Mouse (Mus musculus): Measurements from ENCODE around the gene Eif3i. TPM values are rescaled to one million over a fixed set of nuclear protein-coding genes. Genes with fewer than 3 reads are reported as not detected.
"Not testable (repeated sequence)": the region's sequence is repeated elsewhere in the genome, so short reads cannot be mapped to it uniquely, and the experiment has no call there.

Eif3i gene
- polyA plus RNA-seq, 1 experiment, result 204 TPM

GRCm38 (mm10) chr4:129550295-129550694 is 50.2 kb downstream of the Eif3i start:
- Histone ChIP-seq H3K4me3 (ENCODE audit: control insufficient read depth, low read depth, low read length) (no peak overlapping the region), H3K27me3 (ENCODE audit: control insufficient read depth, insufficient read depth, low read length) (no peaks in the 10 kb centered on the region), H3K36me3 (ENCODE audit: control insufficient read depth, insufficient read depth, low read length) (no peaks in the 10 kb centered on the region), H3K4me1 (ENCODE audit: control insufficient read depth, insufficient read depth, low read length) (peaks cover under 1% of the 10 kb centered on the region; the same call in 1 of the 2 replicates), H3K27ac (ENCODE audit: control insufficient read depth, insufficient read depth, low read depth, low read length) (no peak overlapping the region)
- TF ChIP-seq CTCF (IDR thresholded peaks at IDR 0.05; ENCODE audit: control insufficient read depth, insufficient read depth, insufficient replicate concordance, low read depth, low read length) (no peak), POLR2A (IDR thresholded peaks at IDR 0.05; ENCODE audit: control insufficient read depth, low read depth, low read length) (no peak)

GRCm38 (mm10) chr4:129549306-129549705 is 51.1 kb downstream of the Eif3i start:
- Histone ChIP-seq H3K27me3 (ENCODE audit: control insufficient read depth, insufficient read depth, low read length) (no peaks in the 10 kb centered on the region), H3K36me3 (ENCODE audit: control insufficient read depth, insufficient read depth, low read length) (no peaks in the 10 kb centered on the region), H3K27ac (ENCODE audit: control insufficient read depth, insufficient read depth, low read depth, low read length) (no peak overlapping the region), H3K4me1 (ENCODE audit: control insufficient read depth, insufficient read depth, low read length) (no peaks in the 10 kb centered on the region), H3K4me3 (ENCODE audit: control insufficient read depth, low read depth, low read length) (no peak overlapping the region)
- TF ChIP-seq CTCF (IDR thresholded peaks at IDR 0.05; ENCODE audit: control insufficient read depth, insufficient read depth, insufficient replicate concordance, low read depth, low read length) (no peak), POLR2A (IDR thresholded peaks at IDR 0.05; ENCODE audit: control insufficient read depth, low read depth, low read length) (no peak)

GRCm38 (mm10) chr4:129547631-129548030 is 52.8 kb downstream of the Eif3i start:
- not testable (repeated sequence) for H3K4me1 ChIP-seq (ENCODE audit: control insufficient read depth, insufficient read depth, low read length); H3K27me3 ChIP-seq (ENCODE audit: control insufficient read depth, insufficient read depth, low read length); H3K4me3 ChIP-seq (ENCODE audit: control insufficient read depth, low read depth, low read length); H3K27ac ChIP-seq (ENCODE audit: control insufficient read depth, insufficient read depth, low read depth, low read length); H3K36me3 ChIP-seq (ENCODE audit: control insufficient read depth, insufficient read depth, low read length)

- Histone ChIP-seq H3K4me3 (ENCODE audit: control insufficient read depth, low read depth, low read length) (no peak overlapping the region), H3K27me3 (ENCODE audit: control insufficient read depth, insufficient read depth, low read length) (no peaks in the 10 kb centered on the region), H3K27ac (ENCODE audit: control insufficient read depth, insufficient read depth, low read depth, low read length) (no peak overlapping the region), H3K4me1 (ENCODE audit: control insufficient read depth, insufficient read depth, low read length) (peaks cover 5% of the 10 kb centered on the region), H3K36me3 (ENCODE audit: control insufficient read depth, insufficient read depth, low read length) (no peaks in the 10 kb centered on the region)
- no peak for TF ChIP-seq CTCF (IDR thresholded peaks at IDR 0.05; ENCODE audit: control insufficient read depth, insufficient read depth, insufficient replicate concordance, low read depth, low read length)
- TF ChIP-seq POLR2A (IDR thresholded peaks at IDR 0.05; ENCODE audit: control insufficient read depth, low read depth, low read length), result no peak
Observed at GRCm38 (mm10) chr4:129544106-129544505, 56.3 kb downstream of the Eif3i start.

GRCm38 (mm10) chr4:129542592-129543141 is 57.8 kb downstream of the Eif3i start, which contains the start of gene Hdac1:
TSS of gene Hdac1 (minus strand) at chr4:129542713.
- Histone ChIP-seq H3K4me3 (ENCODE audit: control insufficient read depth, low read depth, low read length) (peak within 1 kb of the TSS; percentile 98), H3K27me3 (ENCODE audit: control insufficient read depth, insufficient read depth, low read length) (no peaks in the 10 kb centered on the region), H3K36me3 (ENCODE audit: control insufficient read depth, insufficient read depth, low read length) (no peaks in the 10 kb centered on the region), H3K27ac (ENCODE audit: control insufficient read depth, insufficient read depth, low read depth, low read length) (peak within 1 kb of the TSS; percentile 84), H3K4me1 (ENCODE audit: control insufficient read depth, insufficient read depth, low read length) (peaks cover 5% of the 10 kb centered on the region)
- peak; percentile 70 for TF ChIP-seq POLR2A (IDR thresholded peaks at IDR 0.05; ENCODE audit: control insufficient read depth, low read depth, low read length)
- TF ChIP-seq CTCF (IDR thresholded peaks at IDR 0.05; ENCODE audit: control insufficient read depth, insufficient read depth, insufficient replicate concordance, low read depth, low read length), result no peak

Other genes starting within 250 kb of the Eif3i start
- gene Zbtb8a, start 222.5 kb downstream of the Eif3i start, polyA plus RNA-seq (2012; rRNA removed), result 4.6 and 5.6 TPM in 2 replicates
- 1.0 and 1.3 TPM in 2 replicates for gene Zbtb8b, start 159.8 kb downstream of the Eif3i start, polyA plus RNA-seq (2012; rRNA removed)
- 35.5 and 38.2 TPM in 2 replicates for gene Bsdc1, start 139.1 kb downstream of the Eif3i start, polyA plus RNA-seq (2012; rRNA removed)
- 252 and 267 TPM in 2 replicates for gene Tssk3, start 109.6 kb downstream of the Eif3i start, polyA plus RNA-seq (2012; rRNA removed)
- gene Fam229a, start 109.5 kb downstream of the Eif3i start, polyA plus RNA-seq (2012; rRNA removed), result 945 and 1,232 TPM in 2 replicates
- 55.6 and 69.9 TPM in 2 replicates for gene Marcksl1, start 87.1 kb downstream of the Eif3i start, polyA plus RNA-seq (2012; rRNA removed)
- gene Hdac1, start 57.9 kb downstream of the Eif3i start, polyA plus RNA-seq (2012; rRNA removed), result 123 and 132 TPM in 2 replicates
- gene Lck, start 27.0 kb downstream of the Eif3i start, polyA plus RNA-seq (2012; rRNA removed), result 1.8 and 2.5 TPM in 2 replicates
- 0.19 TPM in 1 of 2 replicates, not detected in the other for gene Fam167b, start 22.1 kb downstream of the Eif3i start, polyA plus RNA-seq (2012; rRNA removed)
- 50.1 and 56.2 TPM in 2 replicates for gene Tmem234, start within 50 bp of the Eif3i start, polyA plus RNA-seq (2012; rRNA removed)
- 15.5 and 19.4 TPM in 2 replicates for gene Dcdc2b, start 13.6 kb upstream of the Eif3i start, polyA plus RNA-seq (2012; rRNA removed)
- gene Iqcc, start 18.5 kb upstream of the Eif3i start, polyA plus RNA-seq (2012; rRNA removed), result 45.7 and 46.2 TPM in 2 replicates
- 13.8 and 14.1 TPM in 2 replicates for gene Ccdc28b, start 23.3 kb upstream of the Eif3i start, polyA plus RNA-seq (2012; rRNA removed)
- gene Txlna, start 40.4 kb upstream of the Eif3i start, polyA plus RNA-seq (2012; rRNA removed), result 15.3 and 15.9 TPM in 2 replicates
- 140 and 143 TPM in 2 replicates for gene Kpna6, start 72.1 kb upstream of the Eif3i start, polyA plus RNA-seq (2012; rRNA removed)
- 273 and 283 TPM in 2 replicates for gene Tmem39b, start 96.2 kb upstream of the Eif3i start, polyA plus RNA-seq (2012; rRNA removed)
- gene Khdrbs1, start 141.7 kb upstream of the Eif3i start, polyA plus RNA-seq (2012; rRNA removed), result 17.1 and 19.2 TPM in 2 replicates
- 39.9 and 48.8 TPM in 2 replicates for gene Ptp4a2, start 210.6 kb upstream of the Eif3i start, polyA plus RNA-seq (2012; rRNA removed)

All from testis, adult 2 months (tissue).